In genomic region chr2:36235917-36236316, GRCm38 (mm10) we compare ENCODE assay signal across 9 mouse cellular contexts. TPM values are rescaled to one million over a fixed set of nuclear protein-coding genes. Genes with fewer than 3 reads are reported as not detected.
DNase-seq lines count a peak whose midpoint lies in the region; ATAC-seq and TF ChIP-seq lines count a peak whose summit lies in the region.
"Had no signal": no experiment of that assay in that cellular context is flagged by ENCODE, and none has a peak within 500 bp of the region (broad histone marks: within the 10 kb centered on the region; RNA-seq: fewer than 3 reads in every experiment).

No protein-coding gene starts in this region.

- intact Hi-C loops in left cerebral cortex, postnatal 4 days (cut with DNase I), result no loop called here

- ATAC-seq in heart, embryonic 14.5 days (ENCODE audit: insufficient number of reproducible peaks, insufficient read depth, low FRiP score, low read depth), result peak; percentile 70
- peak; percentile 47 for ATAC-seq in lung, postnatal 0 days

- 6% methylated on average over 4 of the region's 4 CpGs for WGBS in heart, embryonic 14.5 days
- WGBS in lung, postnatal 0 days, result 5% methylated on average over 4 of the region's 4 CpGs

- no peak for TF ChIP-seq EP300 in lung, postnatal 0 days (IDR thresholded peaks at IDR 0.05)

- H3K9me3 ChIP-seq in heart, embryonic 14.5 days (ENCODE audit: control insufficient read depth, low read length), result no peaks in the 10 kb centered on the region
- no peaks in the 10 kb centered on the region for H3K9me3 ChIP-seq in lung, postnatal 0 days (ENCODE audit: low read length)
- H3K9me3 ChIP-seq: embryonic facial prominence, embryonic 13.5 days had no signal

- peaks cover 33 to 37% of the 10 kb centered on the region in 2 experiments for H3K4me1 ChIP-seq in heart, embryonic 14.5 days (ENCODE audit: control insufficient read depth in 2 of 2, insufficient read depth in 2 of 2, low read length in 2 of 2)
- peaks cover 41% of the 10 kb centered on the region for H3K4me1 ChIP-seq in lung, postnatal 0 days (ENCODE audit: insufficient read depth, low read depth, low read length)

- TF ChIP-seq CTCF in lung, postnatal 0 days (IDR thresholded peaks at IDR 0.05), result no peak

- H3K27ac ChIP-seq in heart, embryonic 14.5 days (replicated peaks in 1 of 2; ENCODE audit: control insufficient read depth in 1 of 2, insufficient read depth in 1 of 2, low read depth in 2 of 2, low read length in 2 of 2), result peak overlapping the region; percentile 43 to 70
- H3K27ac ChIP-seq in lung, postnatal 0 days (ENCODE audit: low read length), result peak overlapping the region; percentile 66
- H3K27ac ChIP-seq: embryonic facial prominence, embryonic 13.5 days had no signal

- DNase-seq in left cerebral cortex, postnatal 4 days, result peak; percentile 81
- no peak for DNase-seq in left cerebral cortex, adult 18-20 months (ENCODE audit: low spot score in 2 of 2)
- peak; percentile 75 for DNase-seq in cerebellum, adult 11 months
- DNase-seq in lung, postnatal 0 days (ENCODE audit: low spot score), result peak; percentile 78
- DNase-seq in embryo, embryonic 9.5 days (ENCODE audit: extremely low spot score), result no peak
- no peak for DNase-seq in yolk sac, embryonic 10.5 days (ENCODE audit: low spot score)
- no peak for DNase-seq in embryo, embryonic 11 days

- H3K9ac ChIP-seq in heart, embryonic 14.5 days (ENCODE audit: low read length), result no peak overlapping the region
- no peak overlapping the region for H3K9ac ChIP-seq in lung, postnatal 0 days (replicated peaks; ENCODE audit: low read depth)
- H3K9ac ChIP-seq: embryonic facial prominence, embryonic 13.5 days had no signal

- 0 out of 2 replicates have a peak overlapping the region, but pooled peaks have one; percentile 11 for H3K4me2 ChIP-seq in heart, embryonic 14.5 days (ENCODE audit: low read length)
- H3K4me2 ChIP-seq in lung, postnatal 0 days (replicated peaks; ENCODE audit: low read depth, low read length), result 0 out of 2 replicates have a peak overlapping the region, but pooled peaks have one; percentile 5
- H3K4me2 ChIP-seq: embryonic facial prominence, embryonic 13.5 days had no signal

- H3K27me3 ChIP-seq in heart, embryonic 14.5 days (ENCODE audit: control insufficient read depth, insufficient read depth, low read length), result no peaks in the 10 kb centered on the region
- H3K27me3 ChIP-seq in lung, postnatal 0 days (replicated peaks; ENCODE audit: insufficient read depth, low read length), result no peaks in the 10 kb centered on the region

- H3K4me3 ChIP-seq in heart, embryonic 14.5 days (ENCODE audit: control insufficient read depth in 1 of 2, insufficient read depth in 1 of 2, low read depth in 1 of 2, low read length in 2 of 2), result no peak overlapping the region
- no peak overlapping the region for H3K4me3 ChIP-seq in lung, postnatal 0 days (ENCODE audit: low read depth, low read length)
- H3K4me3 ChIP-seq: embryonic facial prominence, embryonic 13.5 days had no signal

- peaks cover 10% of the 10 kb centered on the region; the same call in 1 of the 2 replicates for H3K36me3 ChIP-seq in heart, embryonic 14.5 days (ENCODE audit: control insufficient read depth, insufficient read depth, low read length)
- peaks cover 11% of the 10 kb centered on the region; the same call in 1 of the 2 replicates for H3K36me3 ChIP-seq in lung, postnatal 0 days (ENCODE audit: insufficient read depth, low read length)

RNA-seq across cellular contexts. Expression of gene Ptgs1, which starts 5.7 kb away (rescaled TPM):
- total RNA-seq in left cerebral cortex, postnatal 4 days (2021), result 1 to 10 TPM; 5.5 to 7.1 TPM
- total RNA-seq in left cerebral cortex, adult 18-20 months (2021), result 10 to 100 TPM; 18.0 to 22.4 TPM
- polyA plus RNA-seq in heart, embryonic 14.5 days (2014; fragmentation: Nextera tagmentation; extraction: Ambion mirVana), result 26.7 and 31.0 TPM in 2 replicates
- 111 and 116 TPM in 2 replicates for polyA plus RNA-seq in lung, postnatal 0 days (2015; fragmentation: Nextera tagmentation; extraction: Ambion mirVana)

Comparison
In these comparisons a context has a peak if more than half of its experiments do, and no peak if none do; other contexts are left out.
1. DNase-seq: peak in left cerebral cortex, postnatal 4 days (single experiment), cerebellum, adult 11 months (single experiment) and lung, postnatal 0 days (single experiment); none in left cerebral cortex, adult 18-20 months (0 of 2), embryo, embryonic 9.5 days (single experiment), yolk sac, embryonic 10.5 days (single experiment) and embryo, embryonic 11 days (single experiment).